ENCODE assay signal across 27 mouse cellular contexts in genomic region chr12:7670114-7670513, GRCm38 (mm10).
A peak's percentile ranks its signal among the peaks of the same experiment; 100 is the strongest.
DNase-seq lines count a peak whose midpoint lies in the region; ATAC-seq and TF ChIP-seq lines count a peak whose summit lies in the region.
"Had no signal": no experiment of that assay in that cellular context is flagged by ENCODE, and none has a peak within 500 bp of the region (broad histone marks: within the 10 kb centered on the region; RNA-seq: fewer than 3 reads in every experiment).

No protein-coding gene starts in this region.

- H3K27ac ChIP-seq in kidney, postnatal 0 days: no peak overlapping the region
- no peak overlapping the region for H3K27ac ChIP-seq in neural tube, embryonic 12.5 days
- H3K27ac ChIP-seq in neural tube, embryonic 15.5 days (replicated peaks): no peak overlapping the region
- no peak overlapping the region for H3K27ac ChIP-seq in midbrain, embryonic 15.5 days
- H3K27ac ChIP-seq: embryonic facial prominence, embryonic 10.5 days; embryonic facial prominence, embryonic 12.5 days; forebrain, embryonic 13.5 days; forebrain, embryonic 15.5 days had no signal

- H3K4me2 ChIP-seq in kidney, postnatal 0 days (ENCODE audit: low read length): no peak overlapping the region
- H3K4me2 ChIP-seq in neural tube, embryonic 12.5 days (replicated peaks): no peak overlapping the region
- no peak overlapping the region for H3K4me2 ChIP-seq in neural tube, embryonic 15.5 days
- H3K4me2 ChIP-seq in midbrain, embryonic 15.5 days: no peak overlapping the region
- H3K4me2 ChIP-seq: embryonic facial prominence, embryonic 12.5 days; forebrain, embryonic 13.5 days; forebrain, embryonic 15.5 days had no signal

- TF ChIP-seq CTCF in kidney, postnatal 0 days (IDR thresholded peaks at IDR 0.05; ENCODE audit: low read depth): no peak

- no peaks in the 10 kb centered on the region for H3K4me1 ChIP-seq in kidney, postnatal 0 days (replicated peaks; ENCODE audit: insufficient read depth, low read length)
- H3K4me1 ChIP-seq in neural tube, embryonic 12.5 days: no peaks in the 10 kb centered on the region
- H3K4me1 ChIP-seq in neural tube, embryonic 15.5 days: no peaks in the 10 kb centered on the region
- H3K4me1 ChIP-seq in midbrain, embryonic 15.5 days: no peaks in the 10 kb centered on the region
- H3K4me1 ChIP-seq: embryonic facial prominence, embryonic 10.5 days; embryonic facial prominence, embryonic 12.5 days; forebrain, embryonic 13.5 days; forebrain, embryonic 15.5 days had no signal

- ATAC-seq in kidney, postnatal 0 days (replicated peaks; ENCODE audit: low FRiP score, low read depth): no peak
- 0 out of 2 replicates have a peak, but pooled peaks have one; percentile 29 for ATAC-seq in neural tube, embryonic 12.5 days (ENCODE audit: low FRiP score, low read depth)
- ATAC-seq in neural tube, embryonic 15.5 days (ENCODE audit: low FRiP score): no peak
- no peak for ATAC-seq in midbrain, embryonic 15.5 days (replicated peaks)
- ATAC-seq: activated CD4-positive, CD25-positive, alpha-beta regulatory T cell, adult 4 months; CD4-positive, CD25-positive, alpha-beta regulatory T cell, adult 4 months; forebrain, embryonic 13.5 days; forebrain, embryonic 15.5 days; forebrain, postnatal 0 days; Patski had no signal

- H3K4me3 ChIP-seq in kidney, postnatal 0 days (replicated peaks; ENCODE audit: low read depth, low read length): no peak overlapping the region
- no peak overlapping the region for H3K4me3 ChIP-seq in neural tube, embryonic 12.5 days
- no peak overlapping the region for H3K4me3 ChIP-seq in neural tube, embryonic 15.5 days (replicated peaks)
- no peak overlapping the region for H3K4me3 ChIP-seq in midbrain, embryonic 15.5 days
- H3K4me3 ChIP-seq: embryonic facial prominence, embryonic 10.5 days; embryonic facial prominence, embryonic 12.5 days; forebrain, embryonic 13.5 days; forebrain, embryonic 15.5 days had no signal

- H3K9ac ChIP-seq in kidney, postnatal 0 days (ENCODE audit: low read depth, low read length): no peak overlapping the region
- H3K9ac ChIP-seq in neural tube, embryonic 12.5 days: no peak overlapping the region
- no peak overlapping the region for H3K9ac ChIP-seq in neural tube, embryonic 15.5 days (replicated peaks)
- no peak overlapping the region for H3K9ac ChIP-seq in midbrain, embryonic 15.5 days
- H3K9ac ChIP-seq: embryonic facial prominence, embryonic 12.5 days; forebrain, embryonic 13.5 days; forebrain, embryonic 15.5 days; forebrain, postnatal 0 days had no signal

- no peaks in the 10 kb centered on the region for H3K27me3 ChIP-seq in kidney, postnatal 0 days (ENCODE audit: insufficient read depth, low read length)
- no peaks in the 10 kb centered on the region for H3K27me3 ChIP-seq in neural tube, embryonic 12.5 days (replicated peaks)
- no peaks in the 10 kb centered on the region for H3K27me3 ChIP-seq in neural tube, embryonic 15.5 days (replicated peaks)
- no peaks in the 10 kb centered on the region for H3K27me3 ChIP-seq in midbrain, embryonic 15.5 days (replicated peaks)
- H3K27me3 ChIP-seq: CH12.LX; embryonic facial prominence, embryonic 12.5 days; forebrain, embryonic 13.5 days; forebrain, embryonic 15.5 days had no signal

- DNase-seq in kidney, postnatal 0 days (ENCODE audit: low spot score): peak; percentile 2
- DNase-seq in kidney, adult 11 months: no peak
- DNase-seq in forelimb bud, embryonic 11.5 days (ENCODE audit: low read depth, low spot score): peak; percentile 29
- DNase-seq in mesoderm, embryonic 11.5 days (ENCODE audit: low read depth, low spot score): peak; percentile 17
- no peak for DNase-seq in adrenal gland, adult 18-20 months (ENCODE audit: low spot score in 2 of 2)
- DNase-seq: adrenal gland, adult 8-10 months; adrenal gland, postnatal 14 days; adrenal gland, postnatal 36 days; B cell, adult 2 months; cerebellum, adult 11-12 months; cerebellum, adult 2 months; cerebellum, adult 9-10 months; cerebellum, postnatal 10 days; cerebellum, postnatal 25 days; forebrain, postnatal 0 days had no signal

- H3K9me3 ChIP-seq in kidney, postnatal 0 days (replicated peaks; ENCODE audit: low read length): no peaks in the 10 kb centered on the region
- no peaks in the 10 kb centered on the region for H3K9me3 ChIP-seq in neural tube, embryonic 12.5 days
- no peaks in the 10 kb centered on the region for H3K9me3 ChIP-seq in neural tube, embryonic 15.5 days (replicated peaks)
- H3K9me3 ChIP-seq in midbrain, embryonic 15.5 days: no peaks in the 10 kb centered on the region
- H3K9me3 ChIP-seq: embryonic facial prominence, embryonic 10.5 days; embryonic facial prominence, embryonic 12.5 days; forebrain, embryonic 13.5 days; forebrain, embryonic 15.5 days; G1E had no signal

- 46% methylated on average over 3 of the region's 3 CpGs for WGBS in kidney, postnatal 0 days
- 82% methylated on average over 3 of the region's 3 CpGs for WGBS in neural tube, embryonic 12.5 days
- WGBS in neural tube, embryonic 15.5 days: 77% methylated on average over 3 of the region's 3 CpGs
- 89% methylated on average over 3 of the region's 3 CpGs for WGBS in midbrain, embryonic 15.5 days

- no peaks in the 10 kb centered on the region for H3K36me3 ChIP-seq in kidney, postnatal 0 days (ENCODE audit: insufficient read depth, low read length)
- no peaks in the 10 kb centered on the region for H3K36me3 ChIP-seq in neural tube, embryonic 12.5 days
- no peaks in the 10 kb centered on the region for H3K36me3 ChIP-seq in neural tube, embryonic 15.5 days
- no peaks in the 10 kb centered on the region for H3K36me3 ChIP-seq in midbrain, embryonic 15.5 days (replicated peaks)
- H3K36me3 ChIP-seq: embryonic facial prominence, embryonic 10.5 days; embryonic facial prominence, embryonic 12.5 days; forebrain, embryonic 15.5 days; G1E had no signal

Comparison
In these comparisons a context has a peak if more than half of its experiments do, and no peak if none do; other contexts are left out.
1. DNase-seq: peak in kidney, postnatal 0 days (single experiment), forelimb bud, embryonic 11.5 days (single experiment) and mesoderm, embryonic 11.5 days (single experiment); none in kidney, adult 11 months (single experiment) and adrenal gland, adult 18-20 months (0 of 2).